Mouse (Mus musculus) neutrophil, adult 5-6 weeks (primary cell): ENCODE data around the gene Fnbp1. TPM values are rescaled to one million over a fixed set of nuclear protein-coding genes. Genes with fewer than 3 reads are reported as not detected.

Experiments used
- ATAC-seq: fragments of 151-379, 151-347 bp; 2 replicates; pipeline ENCODE4 v1.8.0; 2017; ENCODE audit warnings: mild to moderate bottlenecking, moderate TSS enrichment; ENCODE audit not compliant: insufficient number of reproducible peaks, poor library complexity, low FRiP score, severe bottlenecking; ENCODE audit errors: extremely low read depth
- total RNA-seq: library from RNA; stranded (forward); fragments of 200-1000 nt; gene quantifications from 2 replicates; pipeline ENCODE4 v1.2.3, GENCODE M21; 2017

Gene Fnbp1
- total RNA-seq, 1 experiment from 2014 or later: 75.8 TPM

DNA sequence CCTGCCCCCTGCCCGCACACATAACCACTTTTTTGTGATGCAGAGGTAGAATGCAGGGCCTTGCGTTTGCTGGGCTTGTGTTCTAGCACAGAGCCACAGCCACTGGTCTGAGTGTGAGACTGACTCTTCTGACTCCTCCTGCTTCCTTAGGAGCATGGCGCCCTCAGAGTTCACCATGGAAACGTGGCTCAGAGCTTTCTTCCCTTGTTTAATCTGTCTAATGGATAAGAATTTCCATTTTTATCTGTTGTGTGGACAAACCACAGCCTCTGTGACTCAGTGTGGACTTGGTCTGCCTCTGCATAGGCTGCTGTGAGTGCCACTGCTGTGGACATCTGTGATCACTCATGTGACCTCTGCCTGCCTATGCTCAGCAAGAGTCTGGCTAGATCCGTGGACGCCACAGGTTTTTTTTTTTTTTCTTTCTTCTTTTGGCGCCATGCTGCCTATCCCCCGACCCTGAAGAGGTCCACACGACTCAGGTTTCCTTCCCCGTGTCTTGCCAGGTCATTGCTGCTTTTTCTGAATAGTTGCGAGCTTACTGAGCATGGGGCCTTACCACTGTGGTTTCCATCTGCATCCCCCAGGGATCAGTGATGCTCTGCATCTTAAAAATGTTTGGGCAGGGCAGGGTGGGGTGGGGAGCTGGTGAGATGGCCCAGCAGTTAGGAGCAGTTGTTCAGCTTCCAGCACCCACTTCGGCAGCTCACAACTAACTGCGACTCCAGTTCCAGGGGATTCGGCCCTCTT lies 128.3 kb downstream of the Fnbp1 start:
- ATAC-seq: no peak

DNA sequence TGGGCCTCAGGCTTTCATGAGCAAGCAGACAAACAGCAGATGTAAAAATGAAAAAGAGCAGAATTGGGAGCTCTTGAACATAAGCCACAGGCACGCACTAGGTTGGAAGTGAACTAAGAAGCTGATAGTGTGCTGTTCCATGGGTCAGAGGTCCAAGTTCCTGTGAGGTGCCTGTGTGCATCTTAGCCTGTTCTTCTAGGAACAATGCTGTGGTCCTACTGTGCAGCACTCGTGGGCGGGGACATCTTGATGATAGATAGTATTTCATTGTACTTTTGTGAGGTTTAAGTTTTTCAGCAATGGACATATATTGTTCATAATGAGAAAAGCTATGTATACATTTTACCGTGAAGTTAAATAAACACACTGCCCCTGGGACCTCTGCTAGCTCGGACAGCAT lies 134.6 kb downstream of the Fnbp1 start:
- no peak for ATAC-seq

- no peak for ATAC-seq
Measured at GRCm38 (mm10) chr2:31006434-31006833, 135.4 kb downstream of the Fnbp1 start.

DNA sequence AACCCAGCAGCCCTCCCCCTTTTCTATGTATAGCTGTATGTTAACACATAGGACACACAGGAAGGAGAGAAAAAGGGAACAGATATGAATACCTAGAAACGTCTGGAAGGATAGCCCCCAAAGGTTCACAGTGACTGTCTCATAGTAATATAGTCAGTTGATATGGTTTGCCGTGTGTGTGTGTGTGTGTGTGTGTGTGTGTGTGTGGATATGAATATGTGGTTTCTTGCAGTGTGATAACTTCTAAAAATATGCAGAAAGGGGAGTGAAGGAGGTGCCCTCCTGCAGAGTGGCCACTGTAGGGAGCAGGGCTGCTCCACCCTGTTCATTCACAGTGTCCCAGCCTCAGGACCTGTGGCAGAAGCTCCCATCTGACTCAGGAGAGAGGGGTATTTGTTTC lies 136.4 kb downstream of the Fnbp1 start:
- ATAC-seq: no peak

- no peak for ATAC-seq
Measured at GRCm38 (mm10) chr2:31002857-31003256, 139.0 kb downstream of the Fnbp1 start.

DNA sequence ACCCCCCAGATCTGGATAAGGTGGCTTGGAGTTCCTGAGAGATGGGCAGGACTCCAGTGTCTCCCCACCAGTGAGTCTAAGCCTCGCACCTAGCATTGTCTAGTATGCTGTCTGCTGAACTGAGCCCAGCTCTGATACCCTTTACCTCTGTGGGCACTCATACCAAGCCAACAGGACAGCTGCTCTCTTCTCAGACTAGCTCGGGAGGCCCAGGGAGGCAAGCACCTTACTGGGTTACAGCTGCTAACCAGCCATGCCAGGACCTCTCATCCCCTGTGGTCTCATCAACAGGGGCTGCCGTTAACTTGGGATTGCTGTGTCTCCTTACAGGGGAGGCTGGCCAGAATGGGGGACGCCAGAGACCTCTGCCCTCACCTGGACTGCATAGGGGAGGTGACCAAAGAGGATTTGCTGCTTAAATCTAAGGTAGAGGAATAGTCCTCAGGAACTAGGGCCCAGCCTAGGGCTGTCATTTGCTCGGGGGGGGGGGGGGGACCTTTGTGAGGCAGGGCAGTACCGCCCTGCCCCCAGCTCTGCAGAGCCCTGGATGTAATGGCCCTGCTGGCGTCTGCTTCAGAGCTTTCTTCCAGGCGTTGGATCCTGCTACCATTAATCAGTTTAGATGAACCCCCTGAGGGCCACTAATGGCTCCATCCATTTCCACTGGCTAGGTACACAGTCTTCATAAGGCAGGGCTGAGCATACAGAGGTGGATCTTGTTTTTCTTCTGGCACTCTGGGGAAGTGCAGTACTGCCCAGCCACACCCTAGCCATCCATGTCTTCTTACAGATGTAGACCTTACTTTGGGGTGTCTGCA lies 143.2 kb downstream of the Fnbp1 start:
- no peak for ATAC-seq

GRCm38 (mm10) chr2:30995432-30995996 lies 146.3 kb downstream of the Fnbp1 start:
- no peak for ATAC-seq

DNA sequence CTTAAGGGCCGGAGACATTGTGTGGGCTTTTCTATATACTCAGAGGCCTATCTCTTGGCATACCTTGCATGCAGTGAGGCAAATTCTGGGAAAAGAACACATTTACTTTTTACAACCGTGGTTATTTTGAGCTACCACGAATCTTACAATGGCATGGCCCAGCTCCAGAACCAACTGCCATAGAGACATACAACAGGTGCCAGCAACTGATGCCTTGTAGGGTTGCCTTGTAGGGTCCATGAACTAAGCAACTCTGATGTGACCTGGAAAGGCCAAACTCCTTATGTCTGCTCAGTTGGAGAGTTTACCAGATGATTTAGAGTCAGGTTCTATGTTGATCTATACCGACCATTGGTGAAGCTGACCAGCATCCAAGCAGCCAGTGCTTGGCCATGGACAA lies 147.0 kb downstream of the Fnbp1 start:
- ATAC-seq: no peak

DNA sequence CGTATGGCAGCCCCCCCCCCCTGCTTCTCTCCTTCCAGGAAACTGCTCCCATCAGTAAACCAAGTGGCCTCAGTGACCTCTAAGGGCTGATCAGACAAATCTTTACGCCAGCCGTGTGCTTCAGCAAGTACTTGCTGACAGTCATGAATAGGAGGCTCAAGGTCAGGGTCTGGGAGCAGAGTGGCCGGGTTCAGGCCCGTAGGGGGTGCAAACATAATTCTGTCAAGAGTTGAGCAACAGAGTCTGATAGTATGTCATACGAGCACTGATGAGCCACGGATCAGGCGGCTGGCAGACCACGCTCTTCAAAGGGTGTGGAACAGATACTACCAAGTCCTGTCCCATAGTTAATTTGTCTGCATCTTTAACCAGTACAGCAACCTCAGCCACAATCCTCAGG lies 151.6 kb downstream of the Fnbp1 start:
- no peak for ATAC-seq

- ATAC-seq: no peak
Measured at GRCm38 (mm10) chr2:30985111-30986020, 156.4 kb downstream of the Fnbp1 start.

- no peak for ATAC-seq
Measured at GRCm38 (mm10) chr2:30983024-30983423, 158.8 kb downstream of the Fnbp1 start.

DNA sequence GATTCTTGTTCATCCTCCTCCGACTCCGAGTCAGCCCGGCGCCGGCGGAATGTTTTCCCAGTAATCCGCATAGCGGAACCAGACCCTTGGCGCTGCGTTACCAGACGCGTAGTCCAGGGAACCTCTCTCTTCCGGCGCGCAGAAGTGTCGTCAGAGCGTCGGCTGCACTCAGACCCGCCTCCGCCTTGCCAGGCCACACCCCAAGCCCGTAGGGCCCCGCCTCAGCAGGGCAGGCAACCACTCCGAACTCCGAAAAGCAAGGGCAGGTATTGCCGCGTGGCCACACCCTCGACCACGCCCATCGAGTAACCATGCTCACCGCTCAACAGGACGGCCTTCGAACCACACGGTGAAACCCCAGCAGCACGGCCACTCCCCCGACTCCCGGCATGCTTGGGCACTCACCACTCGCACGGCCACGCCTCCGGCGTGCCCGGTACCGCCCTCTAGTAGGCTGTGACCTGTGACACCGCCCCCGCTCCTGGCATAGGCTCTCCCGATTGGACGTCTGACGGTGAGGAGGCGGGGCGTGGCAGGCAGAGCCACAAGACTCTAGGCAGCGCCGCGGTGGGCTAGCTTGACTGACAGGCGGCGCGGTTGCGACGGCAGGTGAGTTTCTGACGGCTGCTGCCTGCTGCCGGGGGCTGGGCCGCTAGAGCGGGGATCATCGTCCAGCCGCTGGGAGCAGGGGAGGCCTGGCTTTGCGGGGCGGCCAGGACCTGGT lies 159.9 kb downstream of the Fnbp1 start, which contains the start of the genes BC005624 and Usp20:
Gene BC005624, minus strand, starts transcription at position 412 of the 724 bp plus-strand sequence.
Gene Usp20, plus strand, starts transcription at position 490 of the 724 bp plus-strand sequence.
- ATAC-seq: peak; percentile 93

Other genes starting within 250 kb of the Fnbp1 start
- not detected in 2 replicates for gene Ptges, start 212.1 kb downstream of the Fnbp1 start, total RNA-seq
- gene Tor1b, start 189.0 kb downstream of the Fnbp1 start, total RNA-seq: 30.9 and 38.5 TPM in 2 replicates
- gene Tor1a, start 174.1 kb downstream of the Fnbp1 start, total RNA-seq: 64.5 and 65.3 TPM in 2 replicates
- 118 and 128 TPM in 2 replicates for gene BC005624, start 159.8 kb downstream of the Fnbp1 start, total RNA-seq
- 8.7 and 9.8 TPM in 2 replicates for gene Usp20, start 159.7 kb downstream of the Fnbp1 start, total RNA-seq
- 56.0 and 58.8 TPM in 2 replicates for gene Gpr107, start 10.3 kb upstream of the Fnbp1 start, total RNA-seq
- gene Ncs1, start 103.8 kb upstream of the Fnbp1 start, total RNA-seq: not detected in 2 replicates
- gene Hmcn2, start 172.4 kb upstream of the Fnbp1 start, total RNA-seq: not detected in 2 replicates